Mouse (Mus musculus) neural tube, embryonic 12.5 days (tissue): ENCODE data around the gene Agmat. TPM values are rescaled to one million over a fixed set of nuclear protein-coding genes. Genes with fewer than 3 reads are reported as not detected.

ENCODE experiments used
- ATAC-seq: fragments of 200-750 bp; cut with Nextera tagmentation; 2 replicates; pipeline ENCODE4 v1.8.0; 2017; ENCODE audit warnings: low read depth, mild to moderate bottlenecking, moderate TSS enrichment, moderate library complexity; ENCODE audit not compliant: low FRiP score
- H3K27ac ChIP-seq: fragments of 300-500 bp; sonication (generic); 2 replicates; pipeline ENCODE4 v1.5.1; 2016
- H3K27me3 ChIP-seq: fragments of 300-500 bp; sonication (generic); replicated peaks from 2 replicates; pipeline ENCODE4 v1.6.1; 2016; ENCODE audit warnings: mild to moderate bottlenecking
- H3K36me3 ChIP-seq: fragments of 300-500 bp; sonication (generic); 2 replicates; pipeline ENCODE4 v1.6.1; 2016; ENCODE audit warnings: mild to moderate bottlenecking
- H3K4me1 ChIP-seq: fragments of 300-500 bp; sonication (generic); 2 replicates; pipeline ENCODE4 v1.6.1; 2016
- H3K4me2 ChIP-seq: fragments of 300-500 bp; sonication (generic); replicated peaks from 2 replicates; pipeline ENCODE4 v1.6.1; 2016; ENCODE audit warnings: mild to moderate bottlenecking
- H3K4me3 ChIP-seq: fragments of 300-500 bp; sonication (generic); 2 replicates; pipeline ENCODE4 v1.5.1; 2016
- H3K9ac ChIP-seq: fragments of 300-500 bp; sonication (generic); 2 replicates; pipeline ENCODE4 v1.6.1; 2016; ENCODE audit warnings: mild to moderate bottlenecking
- H3K9me3 ChIP-seq: fragments of 300-500 bp; sonication (generic); 2 replicates; pipeline ENCODE4 v1.6.1; 2016; ENCODE audit warnings: mild to moderate bottlenecking
- WGBS: fragments of 180-500 bp; shearing (Covaris S2); methylation state at CpG from one replicate; pipeline ENCODE4 v1.1.7; 2016; 5-methylcytosine and 5-hydroxymethylcytosine counted together
- polyA plus RNA-seq: library from polyadenylated mRNA; unstranded; fragments of >200 nt; fragmentation: Nextera tagmentation; extraction: Ambion mirVana; gene quantifications from 2 replicates; pipeline ENCODE4 v1.2.1, GENCODE M21; 2016

Gene Agmat
- polyA plus RNA-seq, 1 experiment from 2014 or later, result not detected

DNA sequence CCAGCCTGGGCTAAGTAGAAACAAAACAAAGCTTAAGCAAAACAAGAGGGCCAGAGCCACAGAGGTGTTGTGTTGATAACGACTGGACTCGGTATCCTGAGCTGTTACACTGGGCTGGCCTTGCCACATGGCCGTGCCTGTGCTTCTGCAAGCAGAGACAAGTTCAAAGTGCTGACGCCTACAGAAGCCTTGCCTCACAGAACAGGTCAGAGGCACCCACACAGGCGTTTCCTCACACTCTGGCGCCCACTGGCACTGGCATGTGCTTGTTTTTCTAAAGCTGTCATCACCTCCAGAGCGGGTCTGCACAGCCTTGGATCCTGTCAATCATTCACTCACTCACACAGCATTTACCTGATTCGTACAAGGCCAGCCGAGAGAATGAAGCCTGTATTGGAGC is 4.6 kb upstream of the Agmat start:
- H3K4me2 ChIP-seq, result no peak overlapping the region
- H3K4me3 ChIP-seq, result no peak overlapping the region
- no peaks in the 10 kb centered on the region for H3K9me3 ChIP-seq
- no peak overlapping the region for H3K27ac ChIP-seq
- H3K4me1 ChIP-seq, result no peaks in the 10 kb centered on the region
- no peaks in the 10 kb centered on the region for H3K36me3 ChIP-seq
- WGBS, result 72% methylated on average over 9 of the region's 9 CpGs
- H3K27me3 ChIP-seq, result 0 out of 2 replicates have a peak, but pooled peaks cover under 1% of the 10 kb centered on the region
- H3K9ac ChIP-seq, result no peak overlapping the region
- ATAC-seq, result no peak

DNA sequence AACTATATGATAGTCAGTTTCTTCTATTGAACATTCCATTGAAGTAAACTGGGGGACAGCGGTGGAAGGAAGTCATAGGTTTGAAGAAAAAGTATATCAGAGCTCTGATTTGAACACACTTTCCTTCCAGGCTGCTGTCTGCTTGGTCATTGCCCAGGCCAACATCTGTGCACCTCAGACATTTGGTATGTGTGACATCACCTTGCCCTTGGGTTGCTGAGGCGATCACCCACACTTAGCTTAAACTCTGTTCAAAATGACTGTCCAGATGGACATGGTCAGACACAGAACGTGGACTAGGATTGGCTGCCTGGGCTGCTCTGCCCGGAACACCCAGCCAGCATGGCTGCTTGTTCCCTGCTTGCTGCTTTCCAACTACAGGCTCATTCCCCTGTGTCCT is 4.1 kb upstream of the Agmat start:
- Histone ChIP-seq H3K9me3 (no peaks in the 10 kb centered on the region), H3K4me2 (no peak overlapping the region), H3K27me3 (0 out of 2 replicates have a peak, but pooled peaks cover 3% of the 10 kb centered on the region), H3K27ac (no peak overlapping the region), H3K9ac (no peak overlapping the region), H3K36me3 (no peaks in the 10 kb centered on the region), H3K4me1 (no peaks in the 10 kb centered on the region), H3K4me3 (no peak overlapping the region)
- ATAC-seq, result no peak
- 89% methylated on average over 4 of the region's 4 CpGs for WGBS

DNA sequence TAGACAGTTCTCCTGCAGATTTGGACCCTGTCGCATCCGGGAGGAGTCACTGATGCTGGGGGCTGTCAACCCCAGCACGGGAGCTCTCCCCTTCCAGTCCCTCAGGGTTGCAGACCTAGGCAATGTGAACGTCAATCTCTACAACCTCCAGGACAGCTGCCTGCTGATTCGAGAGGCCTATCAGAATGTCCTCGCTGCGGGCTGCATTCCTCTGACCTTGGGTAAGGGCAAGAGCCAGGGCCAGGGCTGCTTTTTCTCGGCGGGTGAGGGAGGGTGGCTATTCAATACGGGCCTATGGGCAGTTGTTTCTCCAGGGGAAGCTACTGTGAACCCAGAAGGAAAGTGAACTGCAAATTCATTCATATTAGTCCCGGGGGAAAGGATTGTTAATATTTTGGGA is 3.1 kb downstream of the Agmat start:
- no peaks in the 10 kb centered on the region for H3K9me3 ChIP-seq
- no peaks in the 10 kb centered on the region for H3K36me3 ChIP-seq
- no peak overlapping the region for H3K9ac ChIP-seq
- 37% methylated on average over 11 of the region's 11 CpGs for WGBS
- H3K27me3 ChIP-seq, result 0 out of 2 replicates have a peak, but pooled peaks cover 3% of the 10 kb centered on the region
- no peak overlapping the region for H3K27ac ChIP-seq
- ATAC-seq, result no peak
- H3K4me2 ChIP-seq, result no peak overlapping the region
- H3K4me1 ChIP-seq, result no peaks in the 10 kb centered on the region
- no peak overlapping the region for H3K4me3 ChIP-seq

DNA sequence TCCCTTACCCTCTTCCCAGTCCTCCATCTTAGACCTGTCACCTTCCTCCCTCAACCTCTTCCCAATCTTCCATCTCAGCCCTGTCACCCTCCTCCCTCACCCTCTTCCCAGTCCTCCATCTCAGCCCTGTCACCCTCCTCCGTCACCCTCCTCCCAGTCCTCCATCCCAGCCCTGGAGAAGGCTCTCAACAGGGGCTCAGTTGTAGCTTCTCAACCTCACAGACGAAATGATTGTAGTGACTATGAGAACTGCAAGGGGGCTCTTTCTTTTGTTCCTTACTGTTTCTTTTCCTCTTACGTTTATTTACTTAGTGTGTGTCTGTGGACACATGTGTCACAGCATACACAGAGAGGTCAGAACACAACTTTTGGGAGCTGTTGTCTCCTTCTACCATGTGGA is 4.4 kb downstream of the Agmat start:
- no peaks in the 10 kb centered on the region for H3K36me3 ChIP-seq
- H3K27me3 ChIP-seq, result 0 out of 2 replicates have a peak, but pooled peaks cover 3% of the 10 kb centered on the region
- no peak overlapping the region for H3K27ac ChIP-seq
- WGBS, result 71% methylated on average over 3 of the region's 3 CpGs
- no peaks in the 10 kb centered on the region for H3K4me1 ChIP-seq
- no peak for ATAC-seq
- H3K4me3 ChIP-seq, result no peak overlapping the region
- no peak overlapping the region for H3K9ac ChIP-seq
- no peaks in the 10 kb centered on the region for H3K9me3 ChIP-seq
- no peak overlapping the region for H3K4me2 ChIP-seq

DNA sequence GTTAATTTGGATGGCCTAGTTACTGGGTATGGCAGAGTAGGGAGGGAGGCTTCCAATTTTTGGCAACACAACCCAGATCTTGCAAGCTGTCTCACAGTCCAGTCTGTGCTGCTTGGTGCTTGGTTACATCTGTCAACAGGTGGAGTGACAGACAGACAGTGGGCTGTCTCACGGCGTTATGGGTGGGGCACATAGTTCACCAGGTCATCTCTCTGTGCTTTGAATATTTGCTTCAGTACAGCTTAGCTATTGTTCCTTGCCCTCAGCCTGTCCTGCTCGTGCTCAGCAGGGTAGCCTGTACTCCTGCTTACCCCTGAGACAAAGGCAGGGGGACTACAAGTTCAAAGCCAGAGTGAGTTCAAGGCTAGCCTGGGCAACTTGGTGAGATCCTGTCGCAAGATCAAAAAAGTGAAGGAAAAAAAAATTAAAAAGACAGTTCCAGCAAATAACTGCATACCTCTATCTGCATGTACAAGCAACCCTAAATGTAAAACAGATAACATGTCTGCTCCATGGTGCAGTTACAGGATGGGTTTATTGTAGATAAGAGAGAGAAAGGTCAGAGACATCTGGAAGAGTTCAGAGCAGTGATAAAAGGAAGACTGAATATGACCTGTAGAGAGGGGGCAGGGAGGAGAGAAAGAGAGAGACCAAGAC is 5.1 kb downstream of the Agmat start:
- 48% methylated on average over 4 of the region's 4 CpGs for WGBS
- Histone ChIP-seq H3K9me3 (no peaks in the 10 kb centered on the region), H3K4me3 (no peak overlapping the region), H3K27ac (no peak overlapping the region), H3K27me3 (0 out of 2 replicates have a peak, but pooled peaks cover 3% of the 10 kb centered on the region), H3K36me3 (no peaks in the 10 kb centered on the region), H3K9ac (no peak overlapping the region), H3K4me2 (no peak overlapping the region), H3K4me1 (no peaks in the 10 kb centered on the region)
- no peak for ATAC-seq

DNA sequence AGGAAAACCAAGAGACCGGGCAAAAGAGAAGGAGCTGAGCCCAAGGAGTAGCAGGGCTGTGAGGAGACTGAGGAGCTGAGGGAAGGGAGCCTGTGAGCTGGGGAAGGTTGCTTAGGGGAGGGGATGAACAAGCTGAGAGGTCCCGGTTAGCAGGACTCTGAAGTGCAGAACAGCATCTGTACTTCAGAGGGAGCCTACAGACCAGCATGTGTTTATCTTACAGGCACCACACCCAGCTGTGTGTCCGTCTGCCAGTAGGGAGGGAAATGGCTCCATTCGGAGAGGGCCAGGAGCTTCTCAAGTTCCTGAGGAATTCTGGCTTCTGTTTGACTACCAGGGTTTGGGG is 5.6 kb downstream of the Agmat start:
- ATAC-seq, result no peak
- H3K27me3 ChIP-seq, result 0 out of 2 replicates have a peak, but pooled peaks cover under 1% of the 10 kb centered on the region
- no peaks in the 10 kb centered on the region for H3K36me3 ChIP-seq
- H3K9ac ChIP-seq, result no peak overlapping the region
- no peak overlapping the region for H3K4me2 ChIP-seq
- WGBS, result 7% methylated on average over 4 of the region's 4 CpGs
- no peak overlapping the region for H3K4me3 ChIP-seq
- H3K9me3 ChIP-seq, result no peaks in the 10 kb centered on the region
- no peak overlapping the region for H3K27ac ChIP-seq
- no peaks in the 10 kb centered on the region for H3K4me1 ChIP-seq

DNA sequence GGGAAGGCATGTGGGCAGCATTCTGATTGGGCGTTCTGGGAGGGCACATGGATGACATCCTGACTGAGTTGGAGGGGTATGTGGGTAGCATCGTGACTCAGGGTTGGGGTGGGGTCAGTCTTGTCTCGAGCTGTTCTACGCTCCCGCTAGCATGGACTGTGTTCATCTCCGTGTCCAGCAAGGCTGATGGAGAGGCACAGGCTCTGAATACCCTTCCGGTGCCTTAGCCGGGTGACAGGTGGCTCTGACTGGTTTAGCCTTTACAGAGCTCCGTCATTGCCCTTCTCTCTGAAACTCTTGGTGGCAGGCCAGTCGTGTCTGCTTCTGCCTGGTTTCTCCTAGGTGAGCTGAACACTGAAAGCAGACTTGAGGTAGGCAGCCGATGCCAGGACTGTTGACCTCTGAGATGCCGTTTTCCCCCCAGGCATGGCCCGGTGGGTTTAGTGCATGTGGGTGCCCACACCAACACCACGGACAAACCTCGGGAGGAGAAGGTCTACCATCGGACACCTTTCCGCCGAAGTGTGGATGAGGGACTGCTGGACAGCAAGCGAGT is 9.0 kb downstream of the Agmat start:
- H3K9me3 ChIP-seq, result no peaks in the 10 kb centered on the region
- no peak overlapping the region for H3K27ac ChIP-seq
- H3K4me2 ChIP-seq, result no peak overlapping the region
- no peak overlapping the region for H3K9ac ChIP-seq
- H3K4me3 ChIP-seq, result no peak overlapping the region
- ATAC-seq, result no peak
- H3K36me3 ChIP-seq, result no peaks in the 10 kb centered on the region; the same call in 1 of the 2 replicates
- no peaks in the 10 kb centered on the region for H3K4me1 ChIP-seq
- H3K27me3 ChIP-seq, result no peaks in the 10 kb centered on the region
- 91% methylated on average over 19 of the region's 19 CpGs for WGBS

DNA sequence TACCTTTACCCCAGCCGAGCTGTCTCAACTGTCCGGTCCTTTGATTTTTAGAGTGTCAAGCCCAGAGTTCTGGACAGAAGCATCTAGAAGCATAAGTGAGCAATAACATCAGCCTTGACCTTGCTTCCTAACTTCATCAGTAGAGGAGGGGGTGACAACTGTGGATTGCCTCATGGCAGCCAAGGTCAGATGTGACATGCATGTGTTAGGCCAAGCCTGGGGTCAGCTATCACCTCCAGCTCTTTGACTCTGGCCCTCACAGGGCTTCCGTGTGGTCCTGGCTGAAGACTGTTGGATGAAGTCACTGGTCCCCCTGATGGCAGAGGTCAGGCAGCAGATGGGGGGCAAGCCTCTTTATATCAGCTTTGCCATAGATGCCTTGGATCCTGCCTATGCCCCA is 10.7 kb downstream of the Agmat start:
- H3K4me3 ChIP-seq, result no peak overlapping the region
- H3K9ac ChIP-seq, result no peak overlapping the region
- H3K27ac ChIP-seq, result no peak overlapping the region
- no peak for ATAC-seq
- H3K4me2 ChIP-seq, result no peak overlapping the region
- peaks cover 5% of the 10 kb centered on the region for H3K36me3 ChIP-seq
- H3K9me3 ChIP-seq, result no peaks in the 10 kb centered on the region
- H3K27me3 ChIP-seq, result no peaks in the 10 kb centered on the region
- WGBS, result 94% methylated on average over 3 of the region's 3 CpGs
- no peaks in the 10 kb centered on the region for H3K4me1 ChIP-seq

DNA sequence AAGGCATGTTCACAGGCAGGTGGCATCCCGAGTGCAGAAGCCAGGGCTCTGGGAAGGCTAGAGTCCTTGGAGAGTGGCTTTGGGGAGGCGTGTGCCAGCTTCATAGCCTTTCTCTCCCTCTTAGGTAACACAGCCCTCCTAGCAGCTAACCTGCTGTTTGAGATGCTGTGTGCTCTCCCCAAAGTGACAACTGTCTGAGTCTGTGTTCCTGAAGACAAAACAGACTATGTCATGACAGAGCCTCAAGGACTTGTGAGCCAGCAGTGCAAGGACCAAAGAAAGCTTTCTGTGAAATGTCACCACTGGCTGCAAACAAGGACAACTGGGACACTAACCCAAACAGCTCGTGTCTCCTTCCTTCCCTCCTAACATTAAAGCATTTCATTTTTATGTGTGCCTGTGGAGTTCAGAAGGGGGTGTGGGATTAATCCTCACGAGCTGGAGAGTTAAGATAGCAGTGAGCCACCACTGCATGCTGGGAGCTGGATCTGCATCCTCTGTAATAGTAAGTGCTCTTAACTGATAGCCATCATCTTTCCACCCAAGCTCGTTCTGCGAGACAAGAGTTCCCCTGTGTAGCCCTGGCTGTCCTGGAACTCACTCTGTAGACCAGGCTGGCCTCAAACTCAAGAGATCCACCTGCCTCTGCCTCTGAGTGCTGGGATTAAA is 12.5 kb downstream of the Agmat start:
- 85% methylated on average over 6 of the region's 6 CpGs for WGBS
- no peak overlapping the region for H3K9ac ChIP-seq

DNA sequence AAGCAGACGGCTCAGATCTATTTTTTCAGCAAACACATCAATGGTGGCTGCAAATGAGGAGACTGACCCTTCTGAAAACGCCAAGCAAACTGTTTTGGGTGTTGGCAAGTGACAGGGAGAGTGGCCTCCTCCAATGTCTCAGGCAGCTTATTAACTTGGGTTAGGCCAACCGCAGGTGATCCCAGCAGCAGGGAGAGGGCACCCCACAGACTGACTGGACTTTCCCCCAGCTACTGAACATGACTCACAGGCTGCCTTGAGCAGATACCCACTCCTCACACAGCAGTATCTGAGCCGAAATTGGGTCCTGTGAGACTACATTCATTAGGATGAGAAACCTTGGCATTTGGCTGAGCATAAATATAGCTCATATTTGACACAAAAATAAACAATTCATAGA is 14.5 kb downstream of the Agmat start:
- 86% methylated on average over 4 of the region's 4 CpGs for WGBS
- ATAC-seq, result no peak
- H3K36me3 ChIP-seq, result peaks cover 39% of the 10 kb centered on the region
- no peak overlapping the region for H3K27ac ChIP-seq
- H3K4me2 ChIP-seq, result no peak overlapping the region
- H3K4me3 ChIP-seq, result no peak overlapping the region
- no peaks in the 10 kb centered on the region for H3K9me3 ChIP-seq
- H3K27me3 ChIP-seq, result no peaks in the 10 kb centered on the region
- no peak overlapping the region for H3K9ac ChIP-seq
- H3K4me1 ChIP-seq, result no peaks in the 10 kb centered on the region

More for the DNA sequence above, 12.5 kb downstream of the Agmat start:
- H3K4me1 ChIP-seq, result no peaks in the 10 kb centered on the region
- no peak overlapping the region for H3K27ac ChIP-seq
- no peak for ATAC-seq
- H3K9me3 ChIP-seq, result no peaks in the 10 kb centered on the region
- H3K36me3 ChIP-seq, result peaks cover 24% of the 10 kb centered on the region
- H3K4me2 ChIP-seq, result no peak overlapping the region
- no peak overlapping the region for H3K4me3 ChIP-seq
- no peaks in the 10 kb centered on the region for H3K27me3 ChIP-seq

DNA sequence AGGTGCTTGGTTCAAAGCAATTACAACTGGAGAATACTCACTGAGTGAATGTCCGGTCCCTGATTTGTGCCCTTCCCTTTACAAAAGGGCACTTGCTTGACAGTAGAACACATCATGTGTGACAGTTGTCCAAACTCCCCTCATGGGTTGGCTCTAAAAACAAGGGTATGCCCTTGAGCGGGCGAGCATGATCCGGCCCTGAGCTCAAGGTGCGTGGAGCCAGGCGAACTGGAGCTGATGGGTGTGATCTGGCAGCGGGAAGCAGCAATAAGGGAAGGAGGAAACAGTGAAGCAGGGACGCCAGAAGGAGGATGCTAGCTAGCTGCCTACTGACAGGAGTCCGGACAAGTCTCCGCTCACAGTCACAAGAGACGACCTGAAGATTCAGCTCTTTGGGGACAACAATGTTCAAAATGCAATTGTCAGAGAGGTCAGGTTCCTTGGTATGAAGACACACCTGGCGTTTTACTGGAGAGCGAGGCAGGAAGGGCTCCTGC is 15.7 kb downstream of the Agmat start:
- 95% methylated on average over 13 of the region's 13 CpGs for WGBS
- no peaks in the 10 kb centered on the region for H3K27me3 ChIP-seq
- H3K4me1 ChIP-seq, result no peaks in the 10 kb centered on the region
- no peak overlapping the region for H3K27ac ChIP-seq
- ATAC-seq, result no peak
- no peak overlapping the region for H3K4me2 ChIP-seq
- no peak overlapping the region for H3K4me3 ChIP-seq
- peaks cover 52% of the 10 kb centered on the region for H3K36me3 ChIP-seq
- H3K9me3 ChIP-seq, result no peaks in the 10 kb centered on the region
- no peak overlapping the region for H3K9ac ChIP-seq

DNA sequence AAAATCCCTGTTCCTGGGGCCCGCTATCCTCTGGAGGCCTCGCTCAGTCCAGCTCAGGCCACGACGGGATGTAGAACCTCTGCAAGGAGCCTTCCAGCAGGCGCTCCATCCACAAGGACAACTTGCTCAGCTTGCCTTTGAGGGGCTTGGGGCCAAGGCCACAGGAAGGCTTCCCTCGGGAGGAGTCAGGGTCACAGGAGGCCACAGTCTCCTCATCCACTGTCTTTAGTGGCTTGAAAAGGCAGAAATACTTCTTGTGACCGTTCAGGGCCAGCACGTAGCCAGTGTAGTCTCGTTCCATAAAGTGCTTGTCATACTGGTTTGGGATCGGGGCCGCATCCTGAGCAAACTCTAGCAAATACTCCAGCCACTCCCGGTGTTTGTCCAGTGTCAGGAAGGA is 17.0 kb downstream of the Agmat start:
- no peaks in the 10 kb centered on the region for H3K4me1 ChIP-seq
- 97% methylated on average over 12 of the region's 12 CpGs for WGBS
- no peak overlapping the region for H3K9ac ChIP-seq
- no peak overlapping the region for H3K4me3 ChIP-seq
- peaks cover 64% of the 10 kb centered on the region for H3K36me3 ChIP-seq
- ATAC-seq, result no peak
- H3K4me2 ChIP-seq, result no peak overlapping the region
- H3K27me3 ChIP-seq, result no peaks in the 10 kb centered on the region
- H3K9me3 ChIP-seq, result no peaks in the 10 kb centered on the region
- no peak overlapping the region for H3K27ac ChIP-seq
